Mouse (Mus musculus) urinary bladder, postnatal 4 days (tissue): ENCODE measurements around the gene Pdlim7.

Experiments used
- DNase-seq, 2 experiments: peaks; one replicate each; pipeline ENCODE4 v3.0.0; 2021 to 2022; ENCODE audit warnings: low spot score in 2 of 2

The Pdlim7 gene

GRCm38 (mm10) chr13:55513111-55513748 is at the start of gene Pdlim7:
Gene Pdlim7 (minus strand): TSS chr13:55513676.
- peak; percentile 92 to 93 for DNase-seq

- DNase-seq: no peak
Observed at GRCm38 (mm10) chr13:55557499-55557898, 44.0 kb upstream of the Pdlim7 start.

GRCm38 (mm10) chr13:55555921-55556320 is 42.4 kb upstream of the Pdlim7 start:
- no peak for DNase-seq

DNA sequence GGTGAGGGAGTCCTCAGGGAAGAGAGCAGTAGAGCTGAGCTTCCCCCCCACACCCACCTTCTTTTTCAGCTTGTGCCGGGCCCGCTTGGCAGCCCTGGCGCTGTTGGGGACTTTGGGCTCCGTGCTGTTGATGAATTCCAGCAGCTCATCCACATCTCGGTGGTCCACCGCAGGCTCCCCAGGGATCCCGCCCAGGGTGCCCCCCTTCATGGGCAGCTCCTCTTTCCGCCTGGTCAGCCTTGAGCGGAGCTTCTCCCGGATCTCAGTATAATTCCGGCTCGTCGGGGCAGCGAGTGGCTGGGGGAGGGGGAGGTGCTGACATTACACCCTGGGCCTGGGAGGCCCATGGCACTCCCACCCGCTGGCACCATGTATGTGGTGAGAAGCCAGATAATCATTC is 35.6 kb upstream of the Pdlim7 start:
- no peak for DNase-seq

- no peak for DNase-seq
Observed at GRCm38 (mm10) chr13:55548426-55548825, 35.0 kb upstream of the Pdlim7 start.

GRCm38 (mm10) chr13:55547916-55548315 is 34.4 kb upstream of the Pdlim7 start:
- no peak for DNase-seq

GRCm38 (mm10) chr13:55544792-55545191 is 31.3 kb upstream of the Pdlim7 start:
- no peak for DNase-seq

DNA sequence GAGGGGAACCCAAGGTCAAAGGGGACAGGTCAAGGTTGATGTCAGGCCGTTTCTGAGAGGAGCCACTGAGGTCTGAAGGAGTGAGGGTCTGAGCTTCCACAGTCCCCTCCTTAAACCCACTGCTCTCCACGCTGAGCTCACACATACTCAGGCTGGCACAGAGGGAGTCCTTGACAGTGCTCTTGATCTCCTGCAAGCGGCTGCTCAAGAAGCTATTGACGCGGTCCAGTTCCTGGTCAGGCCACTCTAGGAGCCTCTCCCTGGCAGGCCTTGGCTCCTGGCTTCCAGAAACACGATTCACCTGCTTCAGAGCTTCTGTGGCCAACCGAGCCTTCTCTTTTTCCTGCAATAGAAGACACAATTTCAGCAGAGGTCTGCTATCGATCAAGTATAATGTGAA is 30.0 kb upstream of the Pdlim7 start:
- DNase-seq: no peak

DNA sequence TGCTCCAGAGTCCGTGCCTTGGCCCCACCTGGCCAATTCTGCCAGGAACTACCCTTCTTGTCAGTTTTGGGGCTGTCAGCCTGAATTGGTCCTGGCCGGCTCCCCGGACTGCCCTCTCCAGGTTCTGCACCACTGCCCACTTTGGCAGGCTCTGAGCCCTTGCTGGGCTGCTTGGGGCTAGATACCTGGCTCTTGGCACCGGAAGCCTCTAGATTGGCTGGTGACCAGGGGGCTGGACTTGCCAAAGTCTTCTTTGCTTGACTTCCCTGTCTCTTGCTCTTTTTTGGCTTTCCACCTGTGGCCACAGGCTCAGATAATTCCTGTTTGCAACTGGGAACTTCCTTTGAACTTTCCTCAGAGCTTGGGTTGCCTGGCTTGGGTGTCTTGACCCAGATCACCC is 29.4 kb upstream of the Pdlim7 start:
- no peak for DNase-seq

DNA sequence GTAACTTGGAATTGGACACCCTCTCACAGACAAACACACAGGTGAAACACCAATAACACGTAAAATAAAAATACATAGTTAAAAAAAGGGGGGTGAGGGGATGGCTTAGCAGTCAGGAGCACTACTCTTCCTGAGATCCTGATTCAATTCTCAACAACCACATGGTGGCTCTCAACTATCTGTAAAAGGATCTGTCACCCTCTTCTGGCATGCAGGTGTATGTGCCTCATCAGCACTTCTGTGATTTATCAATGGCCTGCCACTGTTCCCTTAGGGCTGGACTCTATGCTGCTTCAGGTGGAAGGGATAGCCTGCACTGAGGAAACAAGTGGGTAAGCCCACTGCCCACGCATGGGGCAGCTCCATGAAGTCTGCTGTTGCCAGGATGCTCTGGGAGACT is 27.5 kb upstream of the Pdlim7 start:
- DNase-seq: no peak

- DNase-seq: peak; percentile 98 to 99
Observed at GRCm38 (mm10) chr13:55536194-55537175, 23.0 kb upstream of the Pdlim7 start, which contains the start of gene Ddx41. Gene Ddx41 (minus strand): TSS chr13:55536658.

- no peak for DNase-seq
Observed at GRCm38 (mm10) chr13:55535796-55536193, 22.3 kb upstream of the Pdlim7 start.

- DNase-seq: no peak
Observed at GRCm38 (mm10) chr13:55535191-55535590, 21.7 kb upstream of the Pdlim7 start.

GRCm38 (mm10) chr13:55529198-55529915 is 15.9 kb upstream of the Pdlim7 start, which contains the start of gene Dok3:
Gene Dok3 (minus strand): TSS chr13:55529296.
- no peak for DNase-seq

DNA sequence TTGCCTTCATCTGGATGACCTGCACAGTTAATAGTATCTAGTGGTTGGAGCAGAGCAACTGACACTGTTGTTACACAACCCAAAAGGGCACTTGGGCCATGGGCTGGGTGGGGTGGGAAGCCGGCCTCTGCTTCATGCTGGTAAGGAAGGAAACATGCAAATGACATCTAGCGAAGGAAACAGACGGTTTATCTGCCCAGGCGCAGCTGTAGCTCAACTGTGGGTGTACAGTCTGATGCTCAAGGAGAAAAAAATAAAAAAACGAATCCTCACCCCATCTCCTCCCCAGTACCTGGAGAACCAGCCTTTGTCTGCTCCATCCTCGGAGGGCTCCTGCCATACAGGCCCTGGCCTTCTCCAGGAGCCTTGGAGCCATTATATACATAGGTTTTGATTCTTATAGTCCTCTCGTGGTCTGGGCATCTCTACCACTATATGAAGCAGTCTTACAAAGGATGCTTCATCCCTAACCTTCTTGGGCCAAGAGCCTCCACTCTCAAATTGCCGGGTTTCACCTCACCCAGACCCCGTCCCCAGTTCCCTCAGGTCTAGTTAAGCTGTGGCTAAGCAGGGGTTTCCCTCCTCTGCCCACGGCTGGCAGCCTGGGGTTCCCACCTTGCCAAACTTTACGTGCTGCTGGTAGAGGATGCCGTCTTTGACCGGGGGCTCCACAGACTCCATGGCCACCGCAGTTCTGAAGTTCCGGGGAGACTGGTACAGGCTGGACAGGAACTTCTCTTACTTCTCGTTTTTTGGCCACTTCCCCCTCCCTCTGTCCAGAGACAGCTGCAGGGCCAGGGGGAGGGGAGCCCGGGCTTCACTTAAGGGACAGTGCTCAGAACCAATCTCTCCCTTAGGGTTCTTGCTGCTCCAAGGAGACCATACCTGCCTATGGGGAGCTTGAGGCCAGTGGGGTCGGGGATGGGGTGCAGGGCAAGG is 14.6 kb upstream of the Pdlim7 start:
- no peak for DNase-seq

DNA sequence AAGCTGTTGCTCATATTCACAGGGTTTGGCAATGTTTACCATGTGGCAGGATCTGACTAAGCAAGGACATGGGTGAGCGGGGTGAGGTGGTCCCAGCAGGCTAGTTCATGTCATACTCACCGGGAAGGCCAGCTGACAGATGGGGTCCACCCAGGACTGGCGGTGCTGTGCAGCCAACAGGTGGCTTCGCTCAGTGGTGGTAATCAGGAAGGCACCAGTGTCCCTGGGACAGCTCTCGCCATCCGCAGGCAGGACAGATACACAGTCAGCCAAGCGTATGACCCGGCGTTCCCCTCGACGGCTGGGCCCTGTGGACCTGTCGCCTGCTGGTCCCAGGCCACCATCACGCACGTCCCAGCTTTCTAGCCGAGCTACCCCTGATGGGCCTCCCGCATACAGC is 13.7 kb upstream of the Pdlim7 start:
- DNase-seq: no peak

- no peak for DNase-seq
Observed at GRCm38 (mm10) chr13:55525733-55526553, 12.5 kb upstream of the Pdlim7 start.

DNA sequence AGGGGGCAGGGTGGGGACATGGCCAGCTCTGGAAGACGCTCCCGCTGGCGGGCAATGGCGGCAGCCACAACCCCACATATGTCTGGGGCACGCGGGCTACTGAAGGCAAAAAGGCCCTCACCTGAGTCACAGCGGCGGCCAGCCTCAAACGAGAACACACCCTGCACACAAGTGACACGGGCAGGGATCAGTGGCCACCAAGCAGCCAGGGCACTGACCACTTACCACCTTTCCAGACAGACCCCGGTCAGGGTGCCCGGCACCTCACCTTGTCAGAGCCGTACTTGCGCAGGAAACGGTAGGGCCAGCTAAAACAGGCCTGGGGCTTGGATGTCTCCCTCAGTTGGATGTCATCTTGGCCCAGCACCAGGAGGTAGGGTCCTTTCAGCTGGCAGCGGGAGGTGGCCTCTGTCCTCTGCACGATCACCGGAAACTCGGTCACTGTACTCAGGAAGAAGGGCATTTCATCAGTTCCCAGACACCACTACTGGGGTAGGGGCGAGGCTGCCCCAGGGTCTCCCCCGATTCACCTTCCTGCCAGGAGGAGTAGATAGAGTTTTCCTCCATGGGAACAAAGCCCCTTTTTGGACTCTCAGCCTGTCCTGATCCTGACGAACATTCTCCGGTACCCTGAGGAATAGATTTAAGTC is 10.6 kb upstream of the Pdlim7 start:
- no peak for DNase-seq

DNA sequence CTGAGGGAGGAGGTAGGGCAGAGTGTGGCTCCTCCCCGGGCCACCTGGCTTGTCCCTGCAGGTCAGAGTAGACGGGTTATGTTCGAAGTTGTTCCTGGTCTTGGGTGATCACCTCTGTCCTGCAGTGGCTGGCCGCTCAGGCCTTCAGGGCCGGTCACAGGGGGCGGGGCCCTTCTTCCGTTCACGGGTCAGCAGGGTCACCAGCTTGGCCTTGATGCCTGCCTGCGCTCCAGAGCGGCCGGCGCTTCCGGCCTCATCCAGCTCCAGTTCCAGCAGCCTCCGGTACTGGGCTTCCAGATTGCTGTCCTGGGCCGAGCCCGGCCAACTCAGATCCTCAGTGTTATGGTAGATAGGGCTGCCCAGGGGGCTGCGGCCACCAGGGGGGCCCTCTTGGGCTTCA is 9.8 kb upstream of the Pdlim7 start:
- no peak for DNase-seq

DNA sequence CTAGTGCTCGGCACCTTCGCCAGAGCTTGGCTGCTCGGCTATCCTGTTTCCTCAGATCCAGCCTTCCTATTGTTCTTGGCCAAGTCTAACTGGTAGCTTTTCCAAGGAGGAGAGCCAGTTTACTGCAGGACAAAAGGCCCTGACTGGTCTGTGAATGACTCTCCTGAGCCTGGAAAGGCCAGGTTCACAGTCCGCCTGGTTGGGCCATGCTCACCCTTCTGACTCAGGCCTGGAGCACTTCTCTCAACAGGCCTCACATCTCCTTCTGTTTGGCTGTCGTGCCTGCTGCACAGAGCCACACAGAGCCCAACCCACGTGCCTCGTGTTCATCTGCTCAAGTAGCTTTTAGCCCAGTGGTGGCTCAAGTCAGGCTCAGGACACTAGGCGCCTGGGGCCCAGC is 9.3 kb upstream of the Pdlim7 start:
- DNase-seq: no peak
